In genomic region chr12:29855007-29855406, GRCm38 (mm10) we compare ENCODE assay signal across 8 mouse cellular contexts.
DNase-seq lines count a peak whose midpoint lies in the region; ATAC-seq and TF ChIP-seq lines count a peak whose summit lies in the region.

No protein-coding gene starts in this region.

- no peaks in the 10 kb centered on the region for H3K27me3 ChIP-seq in intestine, postnatal 0 days (replicated peaks; ENCODE audit: control insufficient read depth, insufficient read depth, low read length)
- H3K27me3 ChIP-seq in intestine, embryonic 15.5 days (replicated peaks) = no peaks in the 10 kb centered on the region
- no peaks in the 10 kb centered on the region for H3K27me3 ChIP-seq in neural tube, embryonic 15.5 days (replicated peaks)

- no peak overlapping the region for H3K9ac ChIP-seq in intestine, postnatal 0 days (ENCODE audit: low read depth, low read length)
- H3K9ac ChIP-seq in intestine, embryonic 15.5 days = no peak overlapping the region
- H3K9ac ChIP-seq in neural tube, embryonic 15.5 days (replicated peaks) = no peak overlapping the region

- H3K4me2 ChIP-seq in intestine, postnatal 0 days (replicated peaks; ENCODE audit: low read depth) = no peak overlapping the region
- H3K4me2 ChIP-seq in intestine, embryonic 15.5 days (replicated peaks) = no peak overlapping the region
- H3K4me2 ChIP-seq in neural tube, embryonic 15.5 days = no peak overlapping the region

- TF ChIP-seq CTCF in intestine, postnatal 0 days (IDR thresholded peaks at IDR 0.05; ENCODE audit: low read depth) = peak; percentile 76

- no peak for ATAC-seq in intestine, postnatal 0 days
- ATAC-seq in intestine, embryonic 15.5 days = no peak
- peak; percentile 53; the same call in 1 of the 2 replicates for ATAC-seq in neural tube, embryonic 15.5 days (ENCODE audit: low FRiP score)
- no peak for ATAC-seq in megakaryocyte-erythroid progenitor cell, adult 5-6 weeks (replicated peaks; ENCODE audit: low FRiP score, low TSS enrichment, poor library complexity, severe bottlenecking)

- H3K36me3 ChIP-seq in intestine, postnatal 0 days (ENCODE audit: control insufficient read depth, insufficient read depth) = no peaks in the 10 kb centered on the region
- no peaks in the 10 kb centered on the region for H3K36me3 ChIP-seq in intestine, embryonic 15.5 days
- peaks cover 65% of the 10 kb centered on the region for H3K36me3 ChIP-seq in neural tube, embryonic 15.5 days

- H3K4me3 ChIP-seq in intestine, postnatal 0 days (ENCODE audit: low read depth, low read length) = no peak overlapping the region
- H3K4me3 ChIP-seq in intestine, embryonic 15.5 days (replicated peaks) = no peak overlapping the region
- H3K4me3 ChIP-seq in neural tube, embryonic 15.5 days (replicated peaks) = no peak overlapping the region

- intact Hi-C loops in left cerebral cortex, postnatal 10 days (cut with DNase I) = no loop called here

- H3K4me1 ChIP-seq in intestine, postnatal 0 days (replicated peaks; ENCODE audit: control insufficient read depth, insufficient read depth, low read length) = no peaks in the 10 kb centered on the region
- no peaks in the 10 kb centered on the region for H3K4me1 ChIP-seq in intestine, embryonic 15.5 days (replicated peaks)
- H3K4me1 ChIP-seq in neural tube, embryonic 15.5 days = peaks cover 5% of the 10 kb centered on the region; the same call in 1 of the 2 replicates

- WGBS in intestine, postnatal 0 days = 24% methylated on average over 5 of the region's 5 CpGs
- WGBS in intestine, embryonic 15.5 days = 23% methylated on average over 5 of the region's 5 CpGs
- WGBS in neural tube, embryonic 15.5 days = 33% methylated on average over 5 of the region's 5 CpGs

- DNase-seq in ES-CJ7 (ENCODE audit: low read depth, low spot score) = peak; percentile 45
- DNase-seq in c-Kit-positive CD71-negative TER-119-negative erythroid progenitor cells, embryonic 14.5 days (ENCODE audit: low read depth) = peak; percentile 22
- peak; percentile 59 to 61 for DNase-seq in frontal cortex, postnatal 25 days (ENCODE audit: low spot score in 2 of 2)
- peak; percentile 50 to 77 for DNase-seq in left cerebral cortex, postnatal 10 days (ENCODE audit: extremely low spot score in 1 of 2, low spot score in 2 of 2)

- no peak overlapping the region for H3K27ac ChIP-seq in intestine, postnatal 0 days (ENCODE audit: low read depth, low read length)
- no peak overlapping the region for H3K27ac ChIP-seq in intestine, embryonic 15.5 days
- no peak overlapping the region for H3K27ac ChIP-seq in neural tube, embryonic 15.5 days (replicated peaks)

- H3K9me3 ChIP-seq in intestine, postnatal 0 days (ENCODE audit: control insufficient read depth) = no peaks in the 10 kb centered on the region
- no peaks in the 10 kb centered on the region for H3K9me3 ChIP-seq in intestine, embryonic 15.5 days
- H3K9me3 ChIP-seq in neural tube, embryonic 15.5 days (replicated peaks) = no peaks in the 10 kb centered on the region
